Mouse (Mus musculus) G1E (cell line): Measurements from ENCODE around the gene Rdh11. TPM values are rescaled to one million over a fixed set of nuclear protein-coding genes. Genes with fewer than 3 reads are reported as not detected.

Source experiments
- ATAC-seq: 2 replicates; pipeline ENCODE4 v1.8.0; 2016; ENCODE audit warnings: mild to moderate bottlenecking; ENCODE audit not compliant: insufficient number of reproducible peaks, poor library complexity, low FRiP score, severe bottlenecking; ENCODE audit errors: extremely low read depth
- DNase-seq: peaks from one replicate; pipeline ENCODE4 v3.0.0; 2012; ENCODE audit warnings: low spot score
- H3K27me3 ChIP-seq: 2 replicates; pipeline ENCODE4 v1.6.1; 2012; ENCODE audit warnings: mild to moderate bottlenecking, low read length, inconsistent platforms; ENCODE audit not compliant: insufficient read depth
- H3K36me3 ChIP-seq: replicated peaks from 2 replicates; pipeline ENCODE3; 2012; ENCODE audit warnings: mild to moderate bottlenecking, inconsistent platforms
- H3K4me1 ChIP-seq: 2 replicates; pipeline ENCODE4 v1.6.1; 2012; ENCODE audit warnings: low read depth, low read length, inconsistent platforms, mixed read lengths; ENCODE audit not compliant: insufficient read depth
- H3K4me3 ChIP-seq: 2 replicates; pipeline ENCODE4 v1.5.1; 2012; ENCODE audit warnings: low read depth, mild to moderate bottlenecking, inconsistent platforms, low read length, moderate library complexity, mixed read lengths
- H3K9me3 ChIP-seq: replicated peaks from 2 replicates; pipeline ENCODE4 v1.6.1; 2012; ENCODE audit warnings: inconsistent platforms
- CTCF ChIP-seq: IDR thresholded peaks from 2 replicates; pipeline ENCODE4 v1.5.1; 2012; ENCODE audit warnings: low read depth, low read length, inconsistent platforms, mixed read lengths
- GATA1 ChIP-seq: IDR thresholded peaks from 2 replicates; pipeline ENCODE4 v1.6.1; 2012; ENCODE audit warnings: borderline replicate concordance, low read length, inconsistent platforms, mixed read lengths
- GATA2 ChIP-seq: IDR thresholded peaks from 2 replicates; pipeline ENCODE4 v1.6.1; 2012; ENCODE audit warnings: low read depth, low read length, inconsistent platforms, borderline replicate concordance
- POLR2AphosphoS5 ChIP-seq: IDR thresholded peaks from 2 replicates; pipeline ENCODE4 v1.6.1; 2012; ENCODE audit warnings: low read depth, low read length, inconsistent platforms; ENCODE audit not compliant: insufficient replicate concordance
- TAL1 ChIP-seq: conservative IDR thresholded peaks from 2 replicates; pipeline ENCODE4 v1.6.1; 2012; ENCODE audit warnings: low read depth, low read length, inconsistent platforms, mixed read lengths
- polyA plus RNA-seq: library from polyadenylated mRNA; stranded (reverse); fragments of >175 nt; gene quantifications from 2 replicates; pipeline ENCODE4 v1.2.3, GENCODE M21; 2012
- total RNA-seq, 2 experiments: library from RNA; stranded (forward) in 1 of 2; stranded (reverse) in 1 of 2; fragments of 200-1000 nt in 1 of 2; fragments of >200 nt in 1 of 2; fragmentation: Nextera tagmentation in 1 of 2; gene quantifications; 2 replicates each; pipeline ENCODE4 v1.2.3; 2014 to 2017

Rdh11 gene
- total and polyA plus RNA-seq, 3 experiments: 1.5 to 58.1 (median 49.6) TPM

DNA sequence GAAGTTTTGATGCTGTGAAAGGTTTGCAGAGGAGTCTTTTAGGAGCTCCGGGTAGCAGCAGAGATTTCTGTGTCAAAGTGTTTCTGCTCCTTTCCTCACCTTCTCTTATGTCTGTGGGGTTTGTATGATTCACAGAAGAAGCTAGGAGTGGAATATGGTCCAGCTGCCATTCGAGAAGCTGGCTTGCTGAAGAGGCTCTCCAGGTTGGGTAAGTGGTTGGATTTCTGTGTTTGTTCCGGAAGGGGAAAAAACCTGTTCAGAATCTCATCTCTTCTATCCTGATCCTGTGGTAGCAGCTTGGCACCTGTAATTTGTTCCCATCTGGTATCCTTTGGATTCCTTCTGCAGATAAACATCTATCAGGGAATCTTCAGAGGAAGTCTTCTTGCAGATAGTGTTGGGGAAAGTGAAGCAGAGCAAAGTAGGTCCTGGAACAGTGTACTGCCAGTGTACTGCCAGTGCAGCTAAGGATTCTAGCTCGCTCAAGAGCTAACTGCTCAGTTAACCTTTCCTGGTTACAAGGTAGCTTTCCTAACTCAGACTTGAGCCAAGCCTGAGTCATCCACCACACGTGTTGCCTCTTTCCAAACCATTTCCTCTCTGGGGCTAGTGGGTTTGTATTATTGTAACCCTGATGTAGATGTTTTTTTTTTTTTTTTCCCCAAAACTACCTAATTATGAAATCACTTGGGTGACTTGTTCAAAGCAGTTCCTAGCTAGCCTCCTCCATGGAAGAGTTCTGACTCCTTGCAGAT lies 60.2 kb downstream of the Rdh11 start:
- H3K4me3 ChIP-seq: no peak overlapping the region

DNA sequence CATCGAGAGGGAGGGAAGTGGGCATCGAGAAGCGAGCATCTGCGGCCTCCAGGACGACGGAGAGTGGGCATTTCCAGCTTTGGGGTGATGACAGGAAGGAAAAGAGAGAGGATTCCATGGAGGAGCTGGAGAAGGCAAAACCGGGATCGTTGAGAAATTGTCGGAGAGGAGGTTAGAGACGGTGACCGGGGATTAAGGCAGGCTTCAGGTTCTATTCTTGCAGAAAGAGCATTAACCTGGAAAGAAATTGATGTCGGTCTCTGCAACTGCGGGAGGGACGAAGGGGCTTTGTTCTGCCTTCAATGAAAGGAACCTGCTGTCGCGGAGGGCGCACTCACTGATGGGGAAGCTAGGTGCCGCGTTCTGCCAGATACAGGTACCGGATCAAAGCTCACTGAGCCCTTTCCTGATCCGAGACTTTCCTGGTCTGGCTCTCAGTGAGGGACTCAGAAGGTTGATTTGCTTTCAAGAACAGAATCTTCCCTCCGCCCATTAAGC lies 60.9 kb downstream of the Rdh11 start:
- Histone ChIP-seq H3K4me1 (peaks cover 9% of the 10 kb centered on the region), H3K27me3 (peaks cover 43% of the 10 kb centered on the region), H3K36me3 (no peaks in the 10 kb centered on the region), H3K4me3 (peak overlapping the region; percentile 58; the same call in 1 of the 2 replicates), H3K9me3 (no peaks in the 10 kb centered on the region)
- TF ChIP-seq TAL1 (no peak), POLR2AphosphoS5 (no peak), CTCF (no peak), GATA1 (no peak), GATA2 (no peak)
- no peak for DNase-seq
- no peak for ATAC-seq

More for the DNA sequence above, 60.2 kb downstream of the Rdh11 start:
- DNase-seq (no peak), ATAC-seq (no peak)
- H3K27me3 ChIP-seq: peaks cover 44% of the 10 kb centered on the region
- no peak for TF ChIP-seq POLR2AphosphoS5
- TF ChIP-seq CTCF: no peak
- no peak for TF ChIP-seq GATA2
- no peak for TF ChIP-seq TAL1
- no peak for TF ChIP-seq GATA1
- no peaks in the 10 kb centered on the region for H3K9me3 ChIP-seq
- no peaks in the 10 kb centered on the region for H3K36me3 ChIP-seq
- H3K4me1 ChIP-seq: peaks cover 9% of the 10 kb centered on the region

DNA sequence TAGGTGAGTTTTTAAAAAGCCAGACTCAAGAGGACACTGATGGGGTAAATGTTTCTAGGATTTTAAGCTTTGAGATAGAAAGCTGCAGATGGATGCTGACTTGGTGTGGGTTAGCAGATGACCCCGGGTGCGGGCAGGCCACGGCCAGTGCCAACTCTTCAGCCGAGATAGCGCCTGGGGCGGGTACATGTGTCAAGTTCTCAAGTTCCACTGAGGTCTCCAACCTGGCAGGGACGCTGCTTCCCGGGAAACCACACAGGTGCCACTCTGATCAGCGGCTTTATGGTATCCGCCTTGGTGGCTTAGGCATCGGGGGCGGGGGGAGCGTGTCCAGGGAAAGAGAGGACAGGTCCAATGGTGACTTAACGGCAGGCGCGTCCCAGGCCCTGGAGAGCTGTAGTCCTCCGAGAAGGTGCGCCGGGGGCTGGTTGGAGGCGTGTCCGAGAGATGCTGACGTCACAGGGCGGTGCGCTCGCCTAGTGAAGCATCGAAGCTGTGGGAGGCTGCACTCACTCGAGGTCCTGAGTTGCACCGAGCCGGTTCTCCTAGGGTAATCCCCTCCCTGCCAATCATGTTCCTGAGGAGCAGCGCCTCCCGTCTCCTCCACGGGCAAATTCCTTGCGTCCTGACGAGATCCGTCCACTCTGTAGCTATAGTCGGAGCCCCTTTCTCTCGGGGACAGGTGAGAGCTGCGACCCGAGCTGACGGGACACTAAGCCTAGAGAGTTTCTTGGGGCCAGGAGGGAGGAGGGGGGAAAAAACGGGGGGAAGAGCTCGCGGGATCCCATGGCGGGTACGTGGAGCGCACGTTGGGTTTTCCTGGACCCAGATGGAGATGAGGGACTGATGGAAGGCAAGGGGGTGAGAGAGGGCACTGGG lies 61.6 kb downstream of the Rdh11 start, which contains the start of gene Arg2:
TSS of gene Arg2 (plus strand) at position 479 of the 879 bp plus-strand sequence.
- DNase-seq (peak; percentile 18), ATAC-seq (no peak)
- H3K4me1 ChIP-seq: peaks cover 9% of the 10 kb centered on the region
- no peaks in the 10 kb centered on the region for H3K9me3 ChIP-seq
- H3K4me3 ChIP-seq: peak within 1 kb of the TSS; percentile 58; the same call in 1 of the 2 replicates
- no peaks in the 10 kb centered on the region for H3K36me3 ChIP-seq
- peaks cover 43% of the 10 kb centered on the region for H3K27me3 ChIP-seq
- TF ChIP-seq TAL1 (no peak), GATA1 (no peak), CTCF (no peak), POLR2AphosphoS5 (no peak), GATA2 (no peak)

Other genes with a start within 250 kb of the Rdh11 start
- gene Tmem229b, start 184.7 kb downstream of the Rdh11 start, total RNA-seq (2014; fragmentation: Nextera tagmentation): 9.4 and 13.7 TPM in 2 replicates
- gene Tmem229b, start 184.7 kb downstream of the Rdh11 start, total RNA-seq (2017): 26.6 and 34.8 TPM in 2 replicates
- gene Tmem229b, start 184.7 kb downstream of the Rdh11 start, polyA plus RNA-seq: 9.5 and 12.4 TPM in 2 replicates
- not detected in 2 replicates for gene Plekhh1, start 163.1 kb downstream of the Rdh11 start, total RNA-seq (2014; fragmentation: Nextera tagmentation)
- gene Plekhh1, start 163.1 kb downstream of the Rdh11 start, total RNA-seq (2017): 0.17 and 0.44 TPM in 2 replicates
- gene Plekhh1, start 163.1 kb downstream of the Rdh11 start, polyA plus RNA-seq: 0.02 TPM in 2 replicates
- 60.1 and 64.8 TPM in 2 replicates for gene Pigh, start 102.6 kb downstream of the Rdh11 start, total RNA-seq (2014; fragmentation: Nextera tagmentation)
- 47.0 and 47.3 TPM in 2 replicates for gene Pigh, start 102.6 kb downstream of the Rdh11 start, total RNA-seq (2017)
- 14.7 and 17.0 TPM in 2 replicates for gene Pigh, start 102.6 kb downstream of the Rdh11 start, polyA plus RNA-seq
- 0.75 TPM in 1 of 2 replicates, not detected in the other for gene Arg2, start 61.5 kb downstream of the Rdh11 start, total RNA-seq (2014; fragmentation: Nextera tagmentation)
- 0.52 TPM in 1 of 2 replicates, not detected in the other for gene Arg2, start 61.5 kb downstream of the Rdh11 start, total RNA-seq (2017)
- gene Arg2, start 61.5 kb downstream of the Rdh11 start, polyA plus RNA-seq: not detected in 2 replicates
- gene Vti1b, start 19.6 kb downstream of the Rdh11 start, total RNA-seq (2014; fragmentation: Nextera tagmentation): 25.8 and 26.0 TPM in 2 replicates
- gene Vti1b, start 19.6 kb downstream of the Rdh11 start, total RNA-seq (2017): 210 and 233 TPM in 2 replicates
- gene Vti1b, start 19.6 kb downstream of the Rdh11 start, polyA plus RNA-seq: 80.7 and 82.8 TPM in 2 replicates
- gene Rdh12, start 16.6 kb upstream of the Rdh11 start, total RNA-seq (2014; fragmentation: Nextera tagmentation): not detected in 2 replicates
- 0.12 and 0.27 TPM in 2 replicates for gene Rdh12, start 16.6 kb upstream of the Rdh11 start, total RNA-seq (2017)
- gene Rdh12, start 16.6 kb upstream of the Rdh11 start, polyA plus RNA-seq: not detected in 2 replicates
- 79.0 and 93.5 TPM in 2 replicates for gene Zfyve26, start 104.0 kb upstream of the Rdh11 start, total RNA-seq (2014; fragmentation: Nextera tagmentation)
- 45.6 and 52.3 TPM in 2 replicates for gene Zfyve26, start 104.0 kb upstream of the Rdh11 start, total RNA-seq (2017)
- gene Zfyve26, start 104.0 kb upstream of the Rdh11 start, polyA plus RNA-seq: 5.7 and 9.6 TPM in 2 replicates
- gene Rad51b, start 105.0 kb upstream of the Rdh11 start, total RNA-seq (2014; fragmentation: Nextera tagmentation): 45.5 and 47.7 TPM in 2 replicates
- gene Rad51b, start 105.0 kb upstream of the Rdh11 start, total RNA-seq (2017): 19.4 and 22.0 TPM in 2 replicates
- 1.2 and 1.6 TPM in 2 replicates for gene Rad51b, start 105.0 kb upstream of the Rdh11 start, polyA plus RNA-seq